Mouse (Mus musculus) midbrain, postnatal 0 days (tissue): ENCODE results near the gene Marf1. TPM values are rescaled to one million over a fixed set of nuclear protein-coding genes. Genes with fewer than 3 reads are reported as not detected.
"Not testable (repeated sequence)": the region's sequence is repeated elsewhere in the genome, so short reads cannot be mapped to it uniquely, and the experiment has no call there.

ENCODE experiments used
- ATAC-seq: fragments of 200-750 bp; cut with Nextera tagmentation; 2 replicates; pipeline ENCODE4 v1.8.0; 2017; ENCODE audit warnings: moderate number of reproducible peaks, mild to moderate bottlenecking, moderate TSS enrichment, moderate library complexity; ENCODE audit not compliant: low FRiP score
- DNase-seq: peaks from one replicate; pipeline ENCODE4 v3.0.0-alpha.2; 2015; ENCODE audit warnings: low spot score
- H3K27ac ChIP-seq: fragments of 300-500 bp; sonication (generic); 2 replicates; pipeline ENCODE4 v1.5.1; 2014; ENCODE audit warnings: low read depth, mild to moderate bottlenecking, low read length, mixed read lengths
- H3K27me3 ChIP-seq: fragments of 300-500 bp; sonication (generic); 2 replicates; pipeline ENCODE4 v1.6.1; 2014; ENCODE audit warnings: low read length, control low read depth, mixed read lengths; ENCODE audit not compliant: insufficient read depth
- H3K36me3 ChIP-seq: fragments of 300-500 bp; sonication (generic); 2 replicates; pipeline ENCODE4 v1.6.1; 2014; ENCODE audit warnings: low read length, control low read depth, mixed read lengths; ENCODE audit not compliant: insufficient read depth
- H3K4me1 ChIP-seq: fragments of 300-500 bp; sonication (generic); 2 replicates; pipeline ENCODE4 v1.6.1; 2014; ENCODE audit warnings: mild to moderate bottlenecking, control low read depth, antibody characterized with exemption, low read length, mixed read lengths; ENCODE audit not compliant: insufficient read depth
- H3K4me2 ChIP-seq: fragments of 300-500 bp; sonication (generic); 2 replicates; pipeline ENCODE4 v1.6.1; 2014; ENCODE audit warnings: low read depth, mild to moderate bottlenecking, low read length, mixed read lengths; ENCODE audit not compliant: poor library complexity, severe bottlenecking
- H3K4me3 ChIP-seq: fragments of 300-500 bp; sonication (generic); 2 replicates; pipeline ENCODE4 v1.5.1; 2014; ENCODE audit warnings: low read depth, mild to moderate bottlenecking, low read length, moderate library complexity
- H3K9ac ChIP-seq: fragments of 300-500 bp; sonication (generic); replicated peaks from 2 replicates; pipeline ENCODE4 v1.6.1; 2014; ENCODE audit warnings: mild to moderate bottlenecking, low read length, moderate library complexity, mixed read lengths; ENCODE audit not compliant: poor library complexity, severe bottlenecking
- H3K9me3 ChIP-seq: fragments of 300-500 bp; sonication (generic); 2 replicates; pipeline ENCODE4 v1.6.1; 2016; ENCODE audit warnings: low read length, control low read depth
- CTCF ChIP-seq: IDR thresholded peaks from 2 replicates; pipeline ENCODE4 v1.5.1; 2016; ENCODE audit warnings: antibody characterized with exemption, mild to moderate bottlenecking
- WGBS: fragments of 180-500 bp; shearing (Covaris S2); extraction: QIAGEN DNeasy Blood & Tissue Kit; methylation state at CpG from one replicate; pipeline ENCODE4 v1.1.7; 2014; 5-methylcytosine and 5-hydroxymethylcytosine counted together
- microRNA counts: library from miRNA; unstranded; fragments of <30 nt; microRNA quantifications from one replicate; lab custom pipeline; 2015
- microRNA-seq: library from miRNA; unstranded; fragments of <30 nt; microRNA quantifications from one replicate; pipeline ENCODE4, GENCODE M21; 2016; ENCODE audit warnings: borderline number of aligned reads
- polyA plus RNA-seq: library from polyadenylated mRNA; unstranded; fragments of >200 nt; fragmentation: Nextera tagmentation; extraction: Ambion mirVana; gene quantifications from 2 replicates; pipeline ENCODE4 v1.2.1, GENCODE M21; 2015
- total RNA-seq: library from RNA; depleted of rRNA; stranded (reverse); fragments of >200 nt; gene quantifications from 2 replicates; pipeline ENCODE4 v1.2.3, GENCODE M21; 2014; rRNA removed

Marf1 gene
- total and polyA plus RNA-seq, 2 experiments from 2014 or later, result 9.4 to 24.0 TPM

DNA sequence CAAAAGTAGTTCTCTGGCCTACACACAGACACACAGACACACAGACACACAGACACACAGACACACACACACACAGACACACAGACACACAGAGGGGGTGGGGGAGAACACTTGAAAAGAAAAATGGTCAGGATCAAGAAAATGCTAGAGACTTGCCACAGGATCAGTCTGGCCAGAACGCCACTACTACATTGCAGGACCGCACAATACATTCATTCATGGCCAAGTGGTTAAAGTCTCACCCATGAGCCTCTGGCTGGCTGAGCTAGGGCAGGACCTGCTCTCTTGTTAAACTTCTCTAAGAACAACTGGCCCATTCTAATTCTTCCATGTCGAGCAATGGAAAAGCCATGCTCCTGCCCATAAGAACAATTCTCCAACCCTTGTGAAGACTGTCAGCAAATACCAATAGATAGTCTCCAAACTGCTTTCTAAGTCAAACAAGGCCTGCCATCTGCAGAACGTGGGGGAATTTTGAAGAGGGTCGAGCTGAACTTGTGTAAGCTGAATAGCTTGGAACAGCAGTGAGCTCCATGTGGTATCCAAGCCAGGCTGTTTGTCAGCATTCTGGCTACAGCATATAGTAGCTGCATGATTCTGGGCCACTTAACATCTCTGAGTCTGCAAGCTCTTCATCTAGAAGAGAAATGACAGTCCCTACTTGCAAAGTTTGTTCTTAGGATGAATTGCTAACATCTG is 92.5 kb downstream of the Marf1 start:
- TF ChIP-seq CTCF, result no peak
- H3K36me3 ChIP-seq, result no peaks in the 10 kb centered on the region
- no peak overlapping the region for H3K4me2 ChIP-seq
- H3K4me3 ChIP-seq, result no peak overlapping the region
- DNase-seq (no peak), ATAC-seq (no peak)
- H3K9me3 ChIP-seq, result no peaks in the 10 kb centered on the region
- H3K27me3 ChIP-seq, result no peaks in the 10 kb centered on the region
- whole genome bisulfite sequencing, result 76% methylated on average over 5 of the region's 5 CpGs
- no peak overlapping the region for H3K27ac ChIP-seq
- no peak overlapping the region for H3K9ac ChIP-seq
- H3K4me1 ChIP-seq, result no peaks in the 10 kb centered on the region

DNA sequence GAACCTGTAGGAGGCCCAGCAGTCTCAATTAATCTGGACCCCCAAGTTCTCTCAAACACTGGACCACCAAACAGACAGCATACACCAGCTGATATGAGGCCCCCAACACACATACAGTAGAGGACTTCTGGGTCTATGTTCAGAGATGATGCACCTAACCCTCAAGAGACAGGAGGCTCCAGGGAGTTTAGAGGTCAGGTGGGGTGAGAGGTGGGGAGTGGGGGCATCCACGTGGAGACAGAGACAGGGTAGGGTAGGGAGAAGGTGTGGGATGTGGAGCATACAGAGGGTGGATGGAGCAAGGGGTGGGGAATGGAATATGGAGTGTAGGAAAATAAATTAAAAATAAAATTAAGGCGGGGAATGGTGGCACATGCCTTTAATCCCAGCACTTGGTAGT is 94.5 kb downstream of the Marf1 start:
- not testable (repeated sequence) for H3K4me2 ChIP-seq, H3K9me3 ChIP-seq, H3K4me3 ChIP-seq, H3K27me3 ChIP-seq, H3K4me1 ChIP-seq, H3K9ac ChIP-seq, H3K27ac ChIP-seq, ATAC-seq, DNase-seq, H3K36me3 ChIP-seq
- WGBS, result 93% methylated on average over 2 of the region's 2 CpGs

DNA sequence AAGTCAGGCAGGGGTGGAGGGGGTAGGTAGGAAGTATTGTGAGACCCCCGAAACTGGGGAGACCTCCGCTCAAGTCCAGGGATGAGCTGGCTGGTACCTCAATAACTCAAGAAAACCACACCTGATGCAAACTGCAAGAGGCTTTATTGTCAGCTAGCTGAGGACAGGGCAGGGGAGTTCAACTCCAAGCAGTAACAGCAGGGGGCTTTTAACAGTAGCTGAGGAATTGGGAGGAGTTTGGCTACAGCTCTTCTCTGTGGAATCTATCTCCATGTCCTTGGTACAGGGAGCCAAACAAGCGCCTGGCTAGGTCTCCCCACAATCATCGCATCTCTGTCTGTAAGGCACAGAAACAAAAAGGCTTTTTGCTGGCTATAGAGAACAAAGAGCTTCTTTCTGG is 96.6 kb downstream of the Marf1 start:
- not testable (repeated sequence) for H3K36me3 ChIP-seq, H3K4me2 ChIP-seq, ATAC-seq, H3K9me3 ChIP-seq, H3K4me1 ChIP-seq, H3K27me3 ChIP-seq, H3K9ac ChIP-seq, H3K27ac ChIP-seq, H3K4me3 ChIP-seq, DNase-seq
- 81% methylated on average over 4 of the region's 4 CpGs for WGBS

DNA sequence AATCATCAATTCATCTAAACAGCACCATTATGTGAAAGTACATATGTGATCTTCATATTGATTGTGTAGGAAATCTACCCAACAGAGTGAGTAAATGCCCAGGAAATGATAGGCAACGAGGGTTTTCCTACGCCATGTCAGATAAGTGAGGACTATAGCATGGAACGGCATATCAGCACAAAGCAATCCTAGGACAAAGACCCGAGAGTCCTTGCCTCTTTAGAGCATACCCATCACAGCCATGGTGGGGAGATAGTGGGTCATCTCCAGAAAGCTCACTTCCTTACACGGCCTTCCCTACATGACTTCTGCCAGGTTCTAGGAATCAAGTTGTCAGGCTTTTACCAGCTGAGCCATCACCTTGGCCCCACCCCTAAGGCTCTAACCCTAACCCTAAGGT is 103.3 kb downstream of the Marf1 start:
- no peak for TF ChIP-seq CTCF
- ATAC-seq (no peak), DNase-seq (no peak)
- Histone ChIP-seq H3K27me3 (no peaks in the 10 kb centered on the region), H3K4me3 (no peak overlapping the region), H3K27ac (no peak overlapping the region), H3K9ac (no peak overlapping the region), H3K4me1 (no peaks in the 10 kb centered on the region), H3K4me2 (no peak overlapping the region), H3K36me3 (no peaks in the 10 kb centered on the region), H3K9me3 (no peaks in the 10 kb centered on the region)
- 85% methylated on average over 5 of the region's 5 CpGs for WGBS

MicroRNAs encoded within 50 kb of the gene (microRNA counts, 519-probe panel; counts per million panel counts)
- microRNA mmu-miR-484 (lab: Ali Mortazavi, UCI), result 3,277 counts per million, percentile 73 among the panel's probes with 10 or more counts

Small RNAs within 50 kb of the gene (microRNA-seq; reads per million reads assigned to microRNA genes)
- not detected for gene Gm27671
- 2,318 reads per million, percentile 81 among the genes with 10 or more reads in this experiment for gene Mir484

Other genes starting within 250 kb of the Marf1 start
- 169 TPM in 2 replicates for gene 2900011O08Rik, start 176.7 kb downstream of the Marf1 start, total RNA-seq
- 222 and 234 TPM in 2 replicates for gene 2900011O08Rik, start 176.7 kb downstream of the Marf1 start, polyA plus RNA-seq
- gene Ifitm7, start 176.5 kb downstream of the Marf1 start, total RNA-seq, result 0.60 TPM in 1 of 2 replicates, not detected in the other
- gene Ifitm7, start 176.5 kb downstream of the Marf1 start, polyA plus RNA-seq, result 0.91 and 1.0 TPM in 2 replicates
- 10.5 and 14.6 TPM in 2 replicates for gene Nde1, start 76 bp downstream of the Marf1 start, total RNA-seq
- 10.7 and 12.0 TPM in 2 replicates for gene Nde1, start 76 bp downstream of the Marf1 start, polyA plus RNA-seq
- 0.82 and 1.9 TPM in 2 replicates for gene Myh11, start 128.0 kb upstream of the Marf1 start, total RNA-seq
- gene Myh11, start 128.0 kb upstream of the Marf1 start, polyA plus RNA-seq, result 0.62 and 0.66 TPM in 2 replicates
- gene Fopnl, start 154.1 kb upstream of the Marf1 start, total RNA-seq, result 114 and 124 TPM in 2 replicates
- gene Fopnl, start 154.1 kb upstream of the Marf1 start, polyA plus RNA-seq, result 212 and 217 TPM in 2 replicates
- 11.9 and 14.7 TPM in 2 replicates for gene Abcc1, start 198.2 kb upstream of the Marf1 start, total RNA-seq
- 5.9 and 7.5 TPM in 2 replicates for gene Abcc1, start 198.2 kb upstream of the Marf1 start, polyA plus RNA-seq